Mouse (Mus musculus) kidney, adult 2 months (tissue): ENCODE measurements at regions not wholly inside any gene's neighbourhood (a gene's known extent, or its start where the extent isn't known, plus 50 kb on each side); places are given as distances from the start of the nearest gene placed in this dataset.

ENCODE experiments used
- CTCF ChIP-seq: fragments of 200-500 bp; conservative IDR thresholded peaks from 2 replicates; pipeline ENCODE4 v1.5.1; 2011; ENCODE audit warnings: low read depth, mild to moderate bottlenecking, control low read depth, low read length, moderate library complexity, mixed read lengths; ENCODE audit not compliant: insufficient read depth, insufficient read length
- POLR2A ChIP-seq: fragments of 200-500 bp; IDR thresholded peaks from one replicate; pipeline ENCODE4 v1.6.1; 2011; ENCODE audit warnings: low read depth, low read length, control low read depth

DNA sequence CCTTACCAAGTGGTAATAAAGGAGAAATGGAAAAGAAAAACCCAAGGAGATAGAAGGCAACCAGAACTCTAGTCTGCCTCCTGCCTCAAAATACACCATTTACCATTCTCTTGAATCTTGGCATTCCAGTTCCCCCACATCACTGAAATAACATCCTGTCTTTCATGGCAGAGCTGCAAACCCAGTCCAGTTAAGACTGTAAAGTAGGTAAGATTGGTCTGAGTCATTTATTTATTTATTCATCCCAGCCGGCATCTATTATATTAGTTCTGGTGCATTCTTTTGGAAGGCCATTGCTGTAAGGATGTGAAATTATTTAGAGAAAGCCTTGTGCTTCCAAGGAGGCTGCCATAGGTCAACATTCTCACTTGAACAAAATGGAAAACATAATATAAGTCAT is 107.9 kb upstream of the Pja2 start:
- no peak for TF ChIP-seq POLR2A
- no peak for TF ChIP-seq CTCF
